Mouse (Mus musculus) embryonic facial prominence, embryonic 14.5 days (tissue): Measurements from ENCODE around the gene Sec11a. TPM values are rescaled to one million over a fixed set of nuclear protein-coding genes. Genes with fewer than 3 reads are reported as not detected.

ENCODE experiments used
- ATAC-seq: fragments of 200-750 bp; cut with Nextera tagmentation; 2 replicates; pipeline ENCODE4 v1.8.0; 2017; ENCODE audit warnings: low read depth, moderate number of reproducible peaks, moderate TSS enrichment
- DNase-seq: peaks from one replicate; pipeline ENCODE4 v3.0.0-alpha.2; 2015; ENCODE audit warnings: low spot score
- H3K27ac ChIP-seq: fragments of 300-500 bp; sonication (generic); replicated peaks from 2 replicates; pipeline ENCODE4 v1.5.1; 2014; ENCODE audit warnings: low read depth, mild to moderate bottlenecking, low read length, moderate library complexity
- H3K27me3 ChIP-seq: fragments of 300-500 bp; sonication (generic); replicated peaks from 2 replicates; pipeline ENCODE4 v1.6.1; 2014; ENCODE audit warnings: low read length; ENCODE audit not compliant: control insufficient read depth, insufficient read depth
- H3K36me3 ChIP-seq: fragments of 300-500 bp; sonication (generic); 2 replicates; pipeline ENCODE4 v1.6.1; 2014; ENCODE audit warnings: low read length, mixed read lengths; ENCODE audit not compliant: control insufficient read depth, insufficient read depth
- H3K4me1 ChIP-seq: fragments of 300-500 bp; sonication (generic); 2 replicates; pipeline ENCODE4 v1.6.1; 2014; ENCODE audit warnings: antibody characterized with exemption, low read length; ENCODE audit not compliant: control insufficient read depth, insufficient read depth
- H3K4me2 ChIP-seq: fragments of 300-500 bp; sonication (generic); 2 replicates; pipeline ENCODE4 v1.6.1; 2014; ENCODE audit warnings: low read depth, mild to moderate bottlenecking, low read length, moderate library complexity, mixed read lengths
- H3K4me3 ChIP-seq: fragments of 300-500 bp; sonication (generic); 2 replicates; pipeline ENCODE4 v1.5.1; 2014; ENCODE audit warnings: low read depth, mild to moderate bottlenecking, low read length
- H3K9ac ChIP-seq: fragments of 300-500 bp; sonication (generic); 2 replicates; pipeline ENCODE4 v1.6.1; 2014; ENCODE audit warnings: low read depth, mild to moderate bottlenecking, low read length, moderate library complexity, mixed read lengths
- H3K9me3 ChIP-seq: fragments of 300-500 bp; sonication (generic); 2 replicates; pipeline ENCODE4 v1.6.1; 2016; ENCODE audit warnings: low read length; ENCODE audit not compliant: control insufficient read depth
- WGBS: fragments of 180-500 bp; shearing (Covaris S2); extraction: QIAGEN DNeasy Blood & Tissue Kit; methylation state at CpG from one replicate; pipeline ENCODE4 v1.1.7; 2014; 5-methylcytosine and 5-hydroxymethylcytosine counted together
- polyA plus RNA-seq: library from polyadenylated mRNA; unstranded; fragments of >200 nt; fragmentation: Nextera tagmentation; extraction: Ambion mirVana; gene quantifications from 2 replicates; pipeline ENCODE4 v1.2.1, GENCODE M21; 2014

Sec11a gene
- polyA plus RNA-seq, 1 experiment from 2014 or later = 194 TPM

DNA sequence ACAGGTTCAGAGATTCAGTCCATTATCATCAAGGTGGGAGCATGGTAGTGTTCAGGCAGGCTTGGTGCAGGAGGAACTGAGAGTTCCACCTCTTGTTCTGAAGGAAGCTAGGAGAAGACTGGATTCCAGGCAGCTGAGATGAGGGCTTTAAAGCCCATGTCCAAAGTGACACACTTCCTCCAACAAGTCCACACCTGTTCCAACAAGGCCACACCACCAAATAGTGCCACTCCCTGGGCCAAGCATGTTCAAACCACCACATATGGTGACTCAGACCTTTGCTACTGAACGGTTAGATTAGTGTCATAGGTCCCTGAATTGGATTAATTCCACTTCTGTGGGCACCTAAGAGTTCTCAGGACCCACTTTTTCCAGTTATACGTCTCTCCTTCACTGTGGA is 23.8 kb upstream of the Sec11a start:
- 66% methylated on average over 2 of the region's 2 CpGs for WGBS
- Histone ChIP-seq H3K36me3 (no peaks in the 10 kb centered on the region), H3K4me2 (no peak overlapping the region), H3K27me3 (no peaks in the 10 kb centered on the region), H3K4me1 (no peaks in the 10 kb centered on the region), H3K4me3 (no peak overlapping the region), H3K9me3 (0 out of 2 replicates have a peak, but pooled peaks cover 4% of the 10 kb centered on the region), H3K27ac (no peak overlapping the region), H3K9ac (no peak overlapping the region)
- ATAC-seq (no peak), DNase-seq (no peak)

DNA sequence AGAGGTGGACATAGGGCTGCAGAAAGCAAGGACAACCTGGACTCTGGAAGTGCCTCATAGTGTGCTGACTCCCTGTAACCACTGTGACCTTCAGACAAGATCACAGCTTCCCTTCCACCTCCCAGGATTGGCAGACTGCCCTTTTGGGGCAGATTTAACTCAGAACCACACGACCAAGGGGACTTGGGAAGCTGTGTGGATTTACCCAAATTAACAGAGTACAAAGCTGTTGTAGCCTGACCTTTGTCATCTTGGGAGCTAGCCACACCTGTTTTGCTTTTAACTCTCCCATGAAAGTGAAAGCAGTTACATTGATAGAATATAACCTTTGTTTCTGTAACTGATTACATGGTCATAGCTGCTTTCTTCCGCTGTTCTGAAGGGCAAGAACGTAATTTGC is 23.3 kb upstream of the Sec11a start:
- no peaks in the 10 kb centered on the region for H3K36me3 ChIP-seq
- no peak overlapping the region for H3K4me3 ChIP-seq
- H3K27ac ChIP-seq = no peak overlapping the region
- no peaks in the 10 kb centered on the region for H3K27me3 ChIP-seq
- ATAC-seq (no peak), DNase-seq (no peak)
- 0 out of 2 replicates have a peak, but pooled peaks cover 5% of the 10 kb centered on the region for H3K9me3 ChIP-seq
- no peak overlapping the region for H3K9ac ChIP-seq
- no peak overlapping the region for H3K4me2 ChIP-seq
- WGBS = 58% methylated on average over 3 of the region's 3 CpGs
- H3K4me1 ChIP-seq = no peaks in the 10 kb centered on the region

DNA sequence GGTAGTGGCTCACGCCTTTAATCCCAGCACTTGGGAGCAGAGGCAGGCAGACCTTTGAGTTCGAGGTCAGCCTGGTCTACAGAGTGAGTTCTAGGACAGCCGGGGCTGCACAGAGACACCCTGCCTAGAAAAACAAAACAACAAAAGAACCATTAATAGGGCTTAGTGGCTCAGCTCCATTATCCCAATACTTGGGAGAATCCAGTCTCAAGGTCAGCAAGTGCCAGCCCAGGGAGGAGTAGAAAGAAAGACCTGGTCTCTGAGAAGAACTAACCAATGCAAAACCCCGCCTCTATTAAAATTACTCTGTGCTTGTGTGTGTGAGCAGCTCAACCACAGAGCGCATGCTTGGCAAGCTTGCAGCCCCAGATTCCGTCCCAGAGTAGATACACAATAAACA is 15.2 kb upstream of the Sec11a start:
- 56% methylated on average over 6 of the region's 6 CpGs for WGBS
- ATAC-seq = no peak
- H3K36me3 ChIP-seq = no peaks in the 10 kb centered on the region

DNA sequence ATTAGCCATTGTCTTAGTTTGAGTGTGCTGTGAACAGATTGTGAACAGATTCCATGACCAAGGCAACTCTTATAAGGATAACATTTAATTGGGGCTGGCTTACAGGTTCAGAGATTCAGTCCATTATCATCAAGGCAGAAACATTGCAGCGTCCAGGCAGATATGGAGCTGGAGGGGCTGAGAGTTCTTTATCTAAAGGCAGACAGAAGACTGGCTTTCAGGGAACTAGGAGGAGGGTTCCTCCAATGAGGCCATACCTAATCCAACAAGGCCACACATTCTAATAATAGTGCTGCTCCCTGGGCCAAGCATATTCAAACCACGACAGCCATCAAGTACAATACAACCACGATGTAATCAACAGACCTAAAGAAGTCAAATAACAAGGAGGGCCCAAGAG is 11.4 kb upstream of the Sec11a start:
- no peak for DNase-seq
- WGBS = 94% methylated on average over 3 of the region's 3 CpGs
- Histone ChIP-seq H3K4me2 (no peak overlapping the region), H3K9me3 (no peaks in the 10 kb centered on the region), H3K9ac (no peak overlapping the region), H3K4me1 (no peaks in the 10 kb centered on the region), H3K27ac (no peak overlapping the region), H3K36me3 (no peaks in the 10 kb centered on the region), H3K4me3 (no peak overlapping the region), H3K27me3 (no peaks in the 10 kb centered on the region)
- ATAC-seq = no peak

More for the DNA sequence above, 15.2 kb upstream of the Sec11a start:
- Histone ChIP-seq H3K4me3 (no peak overlapping the region), H3K27me3 (no peaks in the 10 kb centered on the region), H3K9me3 (0 out of 2 replicates have a peak, but pooled peaks cover 5% of the 10 kb centered on the region), H3K4me2 (no peak overlapping the region), H3K9ac (no peak overlapping the region), H3K27ac (no peak overlapping the region), H3K4me1 (no peaks in the 10 kb centered on the region)
- no peak for DNase-seq

DNA sequence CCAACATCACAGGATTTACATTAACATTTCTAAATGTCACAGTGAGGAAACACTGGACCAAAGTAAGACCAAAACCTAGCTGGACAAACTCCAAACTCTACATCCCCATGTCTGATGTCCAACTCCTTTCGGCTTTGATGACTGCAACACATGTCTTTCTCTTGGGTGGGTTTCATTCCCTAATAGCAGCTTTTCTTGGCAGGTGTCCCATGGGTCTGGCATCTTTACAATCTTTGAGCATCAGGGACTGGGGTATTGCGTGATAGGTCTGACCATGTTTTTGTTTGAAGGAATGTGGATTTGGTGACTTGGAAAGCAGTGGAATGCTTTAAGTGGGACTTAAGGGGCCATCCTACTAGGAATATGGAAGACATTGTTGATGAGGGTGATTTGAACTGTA is 9.3 kb upstream of the Sec11a start:
- DNase-seq = no peak
- Histone ChIP-seq H3K9ac (no peak overlapping the region), H3K4me1 (no peaks in the 10 kb centered on the region), H3K36me3 (no peaks in the 10 kb centered on the region), H3K27me3 (no peaks in the 10 kb centered on the region), H3K27ac (no peak overlapping the region), H3K4me2 (no peak overlapping the region), H3K4me3 (no peak overlapping the region), H3K9me3 (no peaks in the 10 kb centered on the region)
- no peak for ATAC-seq
- 74% methylated on average over 2 of the region's 2 CpGs for WGBS

DNA sequence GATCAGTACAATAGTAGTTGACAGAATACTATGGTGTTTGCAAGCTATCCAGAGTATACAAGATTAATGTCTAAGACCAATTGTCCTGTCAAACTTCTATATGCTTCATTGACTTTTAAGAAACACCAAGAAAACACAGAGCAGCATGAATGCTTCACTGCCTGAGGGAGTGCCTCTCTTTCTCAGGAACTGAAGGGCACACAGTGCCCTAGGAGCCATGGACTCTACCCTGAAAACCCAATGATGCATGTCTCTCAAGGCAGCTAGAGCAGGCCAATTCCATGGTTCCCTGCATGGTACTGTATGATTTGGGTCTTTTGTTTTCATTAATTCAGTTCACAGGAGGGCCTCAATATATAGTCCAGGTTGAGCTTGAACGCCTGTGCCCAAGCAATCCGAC is 6.7 kb upstream of the Sec11a start:
- no peak overlapping the region for H3K4me3 ChIP-seq
- no peaks in the 10 kb centered on the region for H3K9me3 ChIP-seq
- H3K4me1 ChIP-seq = no peaks in the 10 kb centered on the region
- 72% methylated on average over 2 of the region's 2 CpGs for WGBS
- no peak overlapping the region for H3K9ac ChIP-seq
- no peaks in the 10 kb centered on the region for H3K27me3 ChIP-seq
- no peak for ATAC-seq
- no peak overlapping the region for H3K4me2 ChIP-seq
- DNase-seq = no peak
- no peak overlapping the region for H3K27ac ChIP-seq
- no peaks in the 10 kb centered on the region for H3K36me3 ChIP-seq

DNA sequence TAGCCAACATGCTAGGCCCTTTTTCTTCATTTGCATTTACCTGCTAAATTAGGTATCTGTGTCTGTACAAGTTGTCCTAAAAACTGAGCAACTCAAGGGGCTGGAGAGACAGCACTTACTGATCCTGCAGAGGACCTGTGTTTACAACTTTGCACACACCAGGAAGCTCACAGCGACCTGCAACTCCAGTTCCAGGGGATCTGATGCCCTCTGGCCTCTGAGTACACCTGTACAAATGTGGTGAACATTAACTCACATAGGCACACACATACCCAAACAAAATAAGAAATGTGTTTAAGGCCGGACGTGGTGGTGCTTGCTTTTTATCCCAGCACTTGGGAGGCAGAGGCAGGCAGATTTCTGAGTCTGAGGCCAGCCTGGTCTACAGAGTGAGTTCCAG is 4.6 kb upstream of the Sec11a start:
- no peaks in the 10 kb centered on the region for H3K4me1 ChIP-seq
- no peaks in the 10 kb centered on the region for H3K36me3 ChIP-seq
- no peak overlapping the region for H3K4me2 ChIP-seq
- H3K4me3 ChIP-seq = no peak overlapping the region
- H3K9ac ChIP-seq = no peak overlapping the region
- ATAC-seq (no peak), DNase-seq (no peak)
- no peak overlapping the region for H3K27ac ChIP-seq
- WGBS = 70% methylated on average over 3 of the region's 3 CpGs
- no peaks in the 10 kb centered on the region for H3K27me3 ChIP-seq
- no peaks in the 10 kb centered on the region for H3K9me3 ChIP-seq

DNA sequence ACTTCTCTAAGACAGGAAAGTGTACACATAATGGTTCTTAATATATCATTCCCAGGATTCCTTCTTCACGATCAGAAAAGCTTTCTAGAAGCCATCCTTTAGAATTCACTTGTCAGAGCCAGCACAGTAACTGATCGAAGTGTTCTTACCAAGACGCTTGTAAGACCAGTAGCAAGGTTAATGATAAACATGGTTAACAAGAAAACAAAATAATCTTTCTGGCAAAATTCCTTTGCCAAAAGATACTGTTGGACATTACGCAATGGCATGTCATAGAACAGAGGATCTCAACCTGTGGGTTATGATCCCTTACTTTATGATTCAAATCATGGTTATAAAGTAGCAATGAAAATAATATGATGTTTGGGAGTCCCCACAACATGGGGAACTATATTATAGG is 3.9 kb upstream of the Sec11a start:
- no peaks in the 10 kb centered on the region for H3K36me3 ChIP-seq
- H3K9me3 ChIP-seq = no peaks in the 10 kb centered on the region
- no peak overlapping the region for H3K9ac ChIP-seq
- ATAC-seq (no peak), DNase-seq (no peak)
- H3K4me1 ChIP-seq = peaks cover 3% of the 10 kb centered on the region; the same call in 1 of the 2 replicates
- WGBS = 90% methylated on average over 4 of the region's 4 CpGs
- H3K4me3 ChIP-seq = no peak overlapping the region
- no peaks in the 10 kb centered on the region for H3K27me3 ChIP-seq
- no peak overlapping the region for H3K27ac ChIP-seq
- no peak overlapping the region for H3K4me2 ChIP-seq

DNA sequence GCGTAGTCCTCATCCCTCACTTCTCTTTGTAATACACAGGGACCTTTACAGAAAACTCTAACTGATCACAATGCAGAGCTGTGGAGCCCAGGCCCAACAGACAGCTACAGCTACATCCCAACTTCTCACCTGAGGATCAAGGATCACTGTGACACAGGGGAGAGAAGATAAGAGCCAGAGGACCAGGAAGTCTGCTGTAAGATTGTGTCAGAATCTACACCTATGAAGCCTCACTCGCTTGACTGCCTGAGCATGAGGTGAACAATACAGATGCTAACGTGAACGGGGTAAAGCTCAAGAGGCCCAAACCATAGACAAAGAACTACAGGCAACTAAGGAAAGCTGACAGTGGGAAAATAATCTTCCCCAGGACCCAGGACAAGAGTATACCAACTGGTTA is 7.8 kb downstream of the Sec11a start:
- 89% methylated on average over 4 of the region's 4 CpGs for WGBS
- Histone ChIP-seq H3K9me3 (no peaks in the 10 kb centered on the region), H3K4me2 (no peak overlapping the region), H3K27me3 (no peaks in the 10 kb centered on the region), H3K4me1 (no peaks in the 10 kb centered on the region), H3K36me3 (peaks cover 5% of the 10 kb centered on the region; the same call in 1 of the 2 replicates), H3K4me3 (no peak overlapping the region), H3K9ac (no peak overlapping the region), H3K27ac (no peak overlapping the region)
- no peak for DNase-seq
- no peak for ATAC-seq
